Mouse (Mus musculus) adrenal gland, adult 8-10 months (tissue): Measurements from ENCODE around the gene Ccdc190. TPM values are rescaled to one million over a fixed set of nuclear protein-coding genes. Genes with fewer than 3 reads are reported as not detected.

Experiments
- DNase-seq: peaks from one replicate; pipeline ENCODE4 v3.0.0; 2022
- total RNA-seq, 4 experiments: library from RNA; stranded (reverse); gene quantifications; 2 replicates each; pipeline ENCODE4 v1.2.4; 2022

The Ccdc190 gene
- total RNA-seq, 4 experiments from 2014 or later: 0.23 to 1.0 (median 0.24) TPM; not detected in 1

- DNase-seq: no peak
These were observed 5.7 kb downstream of the Ccdc190 start for GRCm38 (mm10) chr1:169934005-169934725.

DNA sequence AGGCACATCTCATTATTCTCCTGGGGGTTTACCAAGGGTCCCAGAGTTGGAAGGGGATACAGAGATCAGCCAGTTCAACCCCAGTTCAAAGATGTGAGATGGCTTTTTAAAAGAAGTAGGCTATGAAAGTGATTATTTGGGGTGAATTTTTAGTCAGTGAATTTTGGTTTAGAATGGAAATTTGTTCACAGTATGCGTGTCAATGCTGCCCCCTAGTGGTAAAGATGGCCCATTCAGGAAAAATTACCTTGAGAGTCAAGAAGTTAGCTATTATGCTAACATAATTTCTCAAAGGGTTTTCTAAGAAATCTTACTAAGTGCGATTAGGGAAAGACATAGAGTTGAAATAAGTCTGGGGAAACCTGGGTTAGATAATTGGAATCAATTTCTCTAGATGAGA lies 10.9 kb downstream of the Ccdc190 start:
- DNase-seq: no peak

DNA sequence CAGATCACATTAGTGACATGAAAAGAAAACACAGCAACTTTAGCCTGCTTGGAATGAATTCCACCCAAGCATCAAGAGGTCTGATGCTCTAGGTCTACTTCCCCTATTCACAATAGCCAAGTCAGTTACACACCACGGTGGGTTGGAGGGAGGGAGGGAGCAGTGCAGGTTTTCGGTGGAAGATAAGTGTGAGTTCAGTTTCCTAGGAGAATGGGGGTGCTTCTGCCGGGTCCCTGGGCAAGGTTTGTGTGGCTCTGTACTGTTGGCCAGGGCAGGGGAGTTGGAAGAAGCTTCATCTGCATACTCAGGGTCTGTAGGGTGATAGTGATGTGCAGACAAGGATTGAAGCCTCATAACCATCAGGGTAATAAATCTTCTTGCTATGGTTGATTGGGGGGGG lies 17.6 kb downstream of the Ccdc190 start:
- DNase-seq: no peak

DNA sequence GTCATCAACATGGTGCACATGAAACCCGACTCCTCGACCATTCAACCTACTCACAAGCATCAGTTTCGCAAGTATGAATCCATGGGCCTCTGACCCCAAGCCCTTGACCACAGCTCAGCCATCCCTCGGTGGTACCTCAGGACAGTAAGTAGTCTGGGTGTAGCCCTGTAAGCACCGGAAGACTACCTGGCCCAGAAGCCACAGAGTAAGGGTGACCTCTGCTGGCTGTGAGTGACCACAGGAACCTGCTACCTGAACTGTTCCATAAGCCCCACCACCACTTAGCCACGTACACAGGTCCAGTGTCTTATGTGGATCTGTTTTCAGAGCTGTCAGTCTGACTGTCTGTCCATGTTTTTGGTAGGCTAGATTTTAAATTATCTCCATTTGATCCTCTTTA lies 19.2 kb downstream of the Ccdc190 start:
- no peak for DNase-seq

DNA sequence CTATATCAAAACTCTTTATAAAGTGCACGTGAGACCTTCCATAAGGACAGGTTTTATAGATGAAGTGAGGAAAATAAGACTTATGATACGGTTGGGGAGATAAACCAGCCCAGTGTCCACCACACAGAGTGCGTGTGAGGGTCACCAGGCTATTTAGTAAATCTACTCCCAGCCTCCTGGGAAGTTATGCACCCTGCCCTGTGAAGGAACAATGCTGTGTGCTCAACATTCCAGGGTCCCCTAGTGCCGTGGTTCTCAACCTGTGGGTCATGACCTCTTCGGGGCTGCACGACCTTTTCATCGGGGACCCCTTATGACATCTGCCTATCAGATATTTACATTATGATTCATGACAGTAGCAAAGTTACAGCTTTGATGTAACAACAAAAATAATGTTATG lies 19.8 kb downstream of the Ccdc190 start:
- DNase-seq: no peak

DNA sequence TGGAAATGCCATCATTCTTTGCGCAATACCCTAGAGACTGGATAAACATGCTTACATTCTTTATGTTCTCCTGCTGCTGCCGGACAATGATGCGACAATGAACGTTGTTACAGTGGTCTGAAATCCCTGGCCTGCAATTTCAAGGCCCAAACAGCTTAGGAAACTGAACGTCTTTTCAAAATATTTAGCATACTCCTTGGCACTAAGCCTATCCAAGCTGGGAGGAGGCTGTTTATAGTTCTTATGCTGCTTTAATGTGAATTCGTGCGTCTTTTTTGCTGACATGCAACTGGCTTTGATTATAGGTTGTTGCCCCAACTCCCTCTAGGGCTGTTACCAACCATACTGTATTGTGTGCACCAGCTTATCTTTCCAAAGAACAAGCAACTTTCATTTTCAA lies 20.4 kb downstream of the Ccdc190 start:
- DNase-seq: no peak

GRCm38 (mm10) chr1:169949981-169950380 lies 21.5 kb downstream of the Ccdc190 start:
- DNase-seq: no peak

DNA sequence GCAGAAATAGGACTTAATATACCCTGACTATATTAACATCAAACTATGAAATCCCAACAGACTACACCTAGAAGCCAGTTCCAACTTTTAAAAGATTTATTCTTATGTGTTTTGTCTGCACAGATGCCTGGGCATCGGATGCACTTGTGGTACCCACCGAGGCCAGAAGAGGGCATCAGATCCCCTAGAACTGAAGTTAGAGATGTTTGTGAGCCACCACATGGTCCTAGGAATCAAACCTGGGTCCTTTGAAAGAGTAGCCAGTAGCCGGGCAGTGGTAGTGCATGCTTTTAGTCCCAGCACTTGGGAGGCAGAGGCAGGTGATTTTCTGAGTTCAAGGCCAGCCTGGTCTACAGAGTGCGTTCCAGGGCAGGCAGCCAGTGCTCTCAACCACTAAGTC lies 22.2 kb downstream of the Ccdc190 start:
- no peak for DNase-seq

DNA sequence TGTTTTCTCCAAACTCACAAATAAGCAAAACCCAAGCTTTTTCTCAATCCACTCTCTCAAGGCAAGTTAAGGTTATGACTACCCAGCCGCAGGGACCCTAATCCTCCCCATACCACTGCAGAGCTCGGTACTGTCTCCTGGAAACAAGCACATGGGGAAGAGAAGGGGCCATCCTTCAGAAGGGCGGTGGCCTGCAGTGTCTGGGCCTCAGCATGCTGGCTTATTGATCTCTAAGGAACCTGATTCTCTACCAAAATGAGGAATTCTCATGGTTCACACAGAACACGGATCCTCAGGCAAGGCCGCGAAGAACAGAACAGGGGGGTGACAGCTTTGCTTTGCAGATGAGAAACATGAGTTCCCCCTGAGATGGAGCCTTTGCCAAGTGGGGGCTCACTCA lies 23.1 kb downstream of the Ccdc190 start:
- DNase-seq: no peak

DNA sequence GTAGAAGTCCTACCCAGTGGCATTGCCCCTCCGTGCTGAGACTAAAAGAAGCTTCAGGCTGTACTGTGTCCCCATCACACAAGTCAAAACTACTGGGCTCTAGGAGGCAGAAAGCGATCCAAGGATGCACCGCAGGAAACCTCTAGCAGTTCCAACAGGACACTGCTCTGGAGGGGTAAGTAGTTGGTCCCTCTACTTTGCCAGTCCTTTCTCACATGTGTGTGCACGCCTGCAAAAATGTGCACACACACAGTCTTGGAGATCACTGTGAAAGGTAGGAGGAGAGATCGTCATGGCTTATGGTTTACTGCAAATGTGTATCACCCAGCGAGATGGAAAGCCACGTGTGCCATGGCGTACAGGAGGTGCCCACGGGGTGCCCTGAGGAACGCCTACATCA lies 24.2 kb downstream of the Ccdc190 start:
- DNase-seq: no peak

- no peak for DNase-seq
These were observed 24.7 kb downstream of the Ccdc190 start for GRCm38 (mm10) chr1:169953106-169953505.

DNA sequence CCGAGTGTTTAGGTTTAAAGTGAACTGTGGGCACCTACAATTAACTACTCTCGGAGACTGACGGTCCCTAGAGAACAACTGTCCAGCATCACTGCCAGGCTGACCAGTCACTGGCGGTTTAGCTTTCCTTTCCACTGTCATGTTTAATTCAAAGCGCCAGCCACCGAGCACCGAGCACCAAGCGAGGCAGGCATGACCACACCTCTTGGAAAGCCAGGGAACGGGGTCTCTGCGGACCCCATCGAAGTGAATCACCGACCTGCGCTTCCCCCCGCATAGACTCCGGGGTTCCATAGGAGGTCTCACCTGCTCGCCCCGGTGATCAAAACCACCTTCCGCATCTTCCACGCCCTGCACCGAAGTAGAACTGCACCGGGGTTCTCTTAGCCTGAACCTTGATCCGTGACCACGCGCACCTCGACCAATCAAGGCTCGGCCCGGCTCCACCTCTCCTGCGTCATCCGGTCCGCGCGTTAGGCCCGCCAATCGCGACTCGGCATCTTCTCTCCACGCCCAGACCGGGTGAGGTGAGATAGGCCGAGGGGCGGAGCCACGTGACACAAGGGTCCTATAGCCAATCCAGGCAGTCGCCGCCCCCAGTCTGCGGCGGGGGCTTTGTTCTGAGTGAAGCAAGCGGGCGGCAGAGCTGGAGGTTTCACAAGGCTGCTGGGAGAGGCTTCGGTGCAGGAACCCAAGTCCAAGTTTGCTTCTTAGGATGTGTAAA lies 40.5 kb downstream of the Ccdc190 start, which contains the start of gene Hsd17b7:
Gene Hsd17b7, minus strand, starts transcription at position 450 of the 724 bp plus-strand sequence.
- DNase-seq: peak; percentile 99

DNA sequence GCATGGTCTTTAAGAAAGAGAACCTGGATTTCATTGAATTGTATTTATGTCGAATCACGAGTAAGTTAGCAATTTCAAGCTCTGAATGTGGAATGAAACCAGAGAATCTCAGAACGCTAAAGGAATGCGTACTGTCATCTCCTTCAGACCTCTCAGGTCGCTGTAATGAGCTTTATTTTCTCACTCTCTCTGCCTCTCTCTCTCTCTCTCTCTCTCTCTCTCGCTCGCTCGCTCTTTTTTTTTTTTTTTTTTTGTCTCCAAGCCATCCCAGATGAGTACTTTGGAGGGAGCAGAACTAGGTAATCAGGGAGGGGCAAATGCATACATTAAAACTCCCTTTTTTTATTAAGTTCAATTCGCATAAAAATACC lies 41.1 kb downstream of the Ccdc190 start:
- DNase-seq: no peak

- no peak for DNase-seq
These were observed 42.5 kb downstream of the Ccdc190 start for GRCm38 (mm10) chr1:169970936-169971335.

DNA sequence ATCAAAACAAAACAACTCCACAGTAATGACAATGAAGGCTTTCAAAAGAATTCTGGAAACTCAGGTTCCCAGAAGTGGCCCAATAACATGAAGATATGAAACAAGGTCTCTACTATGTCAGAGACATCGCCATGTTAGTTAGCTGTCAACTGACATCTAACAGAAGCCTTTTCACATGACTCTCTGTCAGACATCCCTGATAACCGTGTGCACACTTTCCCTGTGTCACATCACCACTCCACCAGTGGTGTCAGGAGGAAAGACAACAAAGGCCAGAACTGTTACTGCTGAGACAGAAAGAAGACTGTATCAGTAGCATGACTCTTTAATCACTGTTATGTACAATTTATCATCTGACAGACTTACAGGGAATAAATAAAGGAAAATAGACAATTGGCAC lies 43.5 kb downstream of the Ccdc190 start:
- DNase-seq: no peak

- DNase-seq: no peak
These were observed 49.2 kb downstream of the Ccdc190 start for GRCm38 (mm10) chr1:169977621-169978020.

Other genes with a start within 250 kb of the Ccdc190 start
- 10 to 100 TPM; 44.4 to 51.6 (median 48.7) TPM for gene Rgs4, start 181.0 kb upstream of the Ccdc190 start, total RNA-seq
- 10 to 100 TPM in 3 of 4 experiments, 1 to 10 TPM in 1; 9.0 to 66.5 (median 39.1) TPM for gene Hsd17b7, start 40.6 kb downstream of the Ccdc190 start, total RNA-seq
- 10 to 100 TPM; 13.9 to 30.8 (median 20.4) TPM for gene Ddr2, start 182.1 kb downstream of the Ccdc190 start, total RNA-seq
- gene Uap1, start 246.3 kb downstream of the Ccdc190 start, total RNA-seq: 10 to 100 TPM; 38.1 to 49.3 (median 45.0) TPM